Mouse (Mus musculus): ENCODE results near the gene Chit1. TPM values are rescaled to one million over a fixed set of nuclear protein-coding genes. Genes with fewer than 3 reads are reported as not detected.

Chit1 gene
- polyA plus RNA-seq, 1 experiment from 2014 or later = 0.35 TPM

GRCm38 (mm10) chr1:134197325-134197982, 86.4 kb downstream of the Chit1 start:
- H3K36me3 ChIP-seq = no peaks in the 10 kb centered on the region
- ATAC-seq (ENCODE audit: low FRiP score) = no peak
- H3K27ac ChIP-seq = no peak overlapping the region
- 83% methylated on average over 15 of the region's 15 CpGs for WGBS
- no peak overlapping the region for H3K4me2 ChIP-seq
- no peaks in the 10 kb centered on the region for H3K9me3 ChIP-seq
- no peak overlapping the region for H3K9ac ChIP-seq
- no peaks in the 10 kb centered on the region for H3K27me3 ChIP-seq
- H3K4me3 ChIP-seq = no peak overlapping the region
- peaks cover 28% of the 10 kb centered on the region for H3K4me1 ChIP-seq (replicated peaks)

- no peak overlapping the region for H3K27ac ChIP-seq
- no peaks in the 10 kb centered on the region for H3K27me3 ChIP-seq
- no peak overlapping the region for H3K4me2 ChIP-seq
- no peak overlapping the region; the same call in 1 of the 2 replicates for H3K9ac ChIP-seq
- no peaks in the 10 kb centered on the region for H3K9me3 ChIP-seq
- 0 out of 2 replicates have a peak, but pooled peaks cover 4% of the 10 kb centered on the region for H3K36me3 ChIP-seq
- 81% methylated on average over 12 of the region's 12 CpGs for WGBS
- ATAC-seq (ENCODE audit: low FRiP score) = no peak
- H3K4me1 ChIP-seq (replicated peaks) = peaks cover 27% of the 10 kb centered on the region
- no peak overlapping the region for H3K4me3 ChIP-seq
These were observed 87.4 kb downstream of the Chit1 start for GRCm38 (mm10) chr1:134198197-134198995.

- H3K9me3 ChIP-seq = no peaks in the 10 kb centered on the region
- H3K9ac ChIP-seq = no peak overlapping the region
- no peaks in the 10 kb centered on the region for H3K27me3 ChIP-seq
- no peak overlapping the region for H3K27ac ChIP-seq
- 0 out of 2 replicates have a peak, but pooled peaks cover 4% of the 10 kb centered on the region for H3K36me3 ChIP-seq
- H3K4me3 ChIP-seq = no peak overlapping the region
- peaks cover 23% of the 10 kb centered on the region for H3K4me1 ChIP-seq (replicated peaks)
- WGBS = 73% methylated on average over 2 of the region's 2 CpGs
- H3K4me2 ChIP-seq = no peak overlapping the region
- ATAC-seq (ENCODE audit: low FRiP score) = no peak
These were observed 89.4 kb downstream of the Chit1 start for GRCm38 (mm10) chr1:134200481-134200880.

Other genes starting within 250 kb of the Chit1 start
- 2.7 and 3.6 TPM in 2 replicates for gene Optc, start 203.2 kb upstream of the Chit1 start, polyA plus RNA-seq (2015; fragmentation: Nextera tagmentation; extraction: Ambion mirVana)
- 10.2 and 14.8 TPM in 2 replicates for gene Prelp, start 189.8 kb upstream of the Chit1 start, polyA plus RNA-seq (2015; fragmentation: Nextera tagmentation; extraction: Ambion mirVana)
- gene Fmod, start 74.0 kb upstream of the Chit1 start, polyA plus RNA-seq (2015; fragmentation: Nextera tagmentation; extraction: Ambion mirVana) = 7.3 and 7.6 TPM in 2 replicates
- gene Btg2, start 32.1 kb upstream of the Chit1 start, polyA plus RNA-seq (2015; fragmentation: Nextera tagmentation; extraction: Ambion mirVana) = 57.4 and 63.4 TPM in 2 replicates
- 2.8 and 3.2 TPM in 2 replicates for gene Chil1, start 70.9 kb downstream of the Chit1 start, polyA plus RNA-seq (2015; fragmentation: Nextera tagmentation; extraction: Ambion mirVana)
- gene Mybph, start 82.2 kb downstream of the Chit1 start, polyA plus RNA-seq (2015; fragmentation: Nextera tagmentation; extraction: Ambion mirVana) = 0.83 and 1.9 TPM in 2 replicates
- gene Adora1, start 124.2 kb downstream of the Chit1 start, polyA plus RNA-seq (2015; fragmentation: Nextera tagmentation; extraction: Ambion mirVana) = 10.2 and 10.6 TPM in 2 replicates
- 3.6 and 3.8 TPM in 2 replicates for gene Myog, start 178.7 kb downstream of the Chit1 start, polyA plus RNA-seq (2015; fragmentation: Nextera tagmentation; extraction: Ambion mirVana)
- 10.9 and 12.3 TPM in 2 replicates for gene Ppfia4, start 221.7 kb downstream of the Chit1 start, polyA plus RNA-seq (2015; fragmentation: Nextera tagmentation; extraction: Ambion mirVana)